Mouse (Mus musculus): ENCODE measurements around the gene Slc28a3. TPM values are rescaled to one million over a fixed set of nuclear protein-coding genes. Genes with fewer than 3 reads are reported as not detected.

The Slc28a3 gene
- polyA plus RNA-seq, 1 experiment from 2014 or later: 0.14 TPM

GRCm38 (mm10) chr13:58523761-58524117, 86.9 kb downstream of the Slc28a3 start:
- ATAC-seq (ENCODE audit: low read depth) (no peak), DNase-seq (ENCODE audit: low spot score) (no peak)
- no peaks in the 10 kb centered on the region; the same call in 1 of the 2 replicates for H3K27me3 ChIP-seq (replicated peaks; ENCODE audit: control insufficient read depth, insufficient read depth, low read length)
- H3K9me3 ChIP-seq (ENCODE audit: control insufficient read depth, low read length): no peaks in the 10 kb centered on the region
- peaks cover 7% of the 10 kb centered on the region for H3K4me1 ChIP-seq (ENCODE audit: control insufficient read depth, insufficient read depth, low read length)
- no peak overlapping the region for H3K4me3 ChIP-seq (ENCODE audit: low read depth, low read length)
- no peaks in the 10 kb centered on the region for H3K36me3 ChIP-seq (ENCODE audit: control insufficient read depth, insufficient read depth, low read length)
- H3K9ac ChIP-seq (ENCODE audit: low read depth, low read length): no peak overlapping the region
- H3K4me2 ChIP-seq (ENCODE audit: low read depth, low read length): no peak overlapping the region
- WGBS: 78% methylated on average over 7 of the region's 7 CpGs
- no peak overlapping the region for H3K27ac ChIP-seq (replicated peaks; ENCODE audit: low read depth, low read length)

GRCm38 (mm10) chr13:58523011-58523760, 87.5 kb downstream of the Slc28a3 start:
- ATAC-seq (ENCODE audit: low read depth) (peak; percentile 79; the same call in 1 of the 2 replicates), DNase-seq (ENCODE audit: low spot score) (peak; percentile 65)

GRCm38 (mm10) chr13:58521331-58522030, 89.2 kb downstream of the Slc28a3 start:
- Histone ChIP-seq H3K9ac (ENCODE audit: low read depth, low read length) (no peak overlapping the region), H3K4me3 (ENCODE audit: low read depth, low read length) (no peak overlapping the region), H3K27me3 (replicated peaks; ENCODE audit: control insufficient read depth, insufficient read depth, low read length) (no peaks in the 10 kb centered on the region; the same call in 1 of the 2 replicates), H3K4me2 (ENCODE audit: low read depth, low read length) (no peak overlapping the region), H3K4me1 (ENCODE audit: control insufficient read depth, insufficient read depth, low read length) (peaks cover 7% of the 10 kb centered on the region), H3K36me3 (ENCODE audit: control insufficient read depth, insufficient read depth, low read length) (no peaks in the 10 kb centered on the region), H3K9me3 (ENCODE audit: control insufficient read depth, low read length) (no peaks in the 10 kb centered on the region), H3K27ac (replicated peaks; ENCODE audit: low read depth, low read length) (no peak overlapping the region)
- DNase-seq (ENCODE audit: low spot score) (no peak), ATAC-seq (ENCODE audit: low read depth) (no peak)
- 86% methylated on average over 9 of the region's 9 CpGs for WGBS

More at GRCm38 (mm10) chr13:58523011-58523760, 87.5 kb downstream of the Slc28a3 start:
- 16% methylated on average over 20 of the region's 20 CpGs for WGBS
- H3K4me2 ChIP-seq (ENCODE audit: low read depth, low read length): peak overlapping the region; percentile 45
- peaks cover 7% of the 10 kb centered on the region for H3K4me1 ChIP-seq (ENCODE audit: control insufficient read depth, insufficient read depth, low read length)
- H3K4me3 ChIP-seq (ENCODE audit: low read depth, low read length): no peak overlapping the region
- no peaks in the 10 kb centered on the region; the same call in 1 of the 2 replicates for H3K27me3 ChIP-seq (replicated peaks; ENCODE audit: control insufficient read depth, insufficient read depth, low read length)
- H3K36me3 ChIP-seq (ENCODE audit: control insufficient read depth, insufficient read depth, low read length): no peaks in the 10 kb centered on the region
- H3K9me3 ChIP-seq (ENCODE audit: control insufficient read depth, low read length): no peaks in the 10 kb centered on the region
- no peak overlapping the region for H3K27ac ChIP-seq (replicated peaks; ENCODE audit: low read depth, low read length)
- H3K9ac ChIP-seq (ENCODE audit: low read depth, low read length): peak overlapping the region; percentile 34; the same call in 1 of the 2 replicates

- no peaks in the 10 kb centered on the region for H3K9me3 ChIP-seq (ENCODE audit: control insufficient read depth, low read length)
- ATAC-seq (ENCODE audit: low read depth): no peak
These were observed 89.9 kb downstream of the Slc28a3 start for GRCm38 (mm10) chr13:58520580-58521330.

GRCm38 (mm10) chr13:58520028-58520427, 90.6 kb downstream of the Slc28a3 start:
- ATAC-seq (ENCODE audit: low read depth) (no peak), DNase-seq (ENCODE audit: low spot score) (no peak)
- no peak overlapping the region for H3K4me3 ChIP-seq (ENCODE audit: low read depth, low read length)
- H3K9me3 ChIP-seq (ENCODE audit: control insufficient read depth, low read length): no peaks in the 10 kb centered on the region
- no peak overlapping the region for H3K27ac ChIP-seq (replicated peaks; ENCODE audit: low read depth, low read length)
- H3K4me2 ChIP-seq (ENCODE audit: low read depth, low read length): no peak overlapping the region
- WGBS: 84% methylated on average over 9 of the region's 9 CpGs
- H3K27me3 ChIP-seq (replicated peaks; ENCODE audit: control insufficient read depth, insufficient read depth, low read length): no peaks in the 10 kb centered on the region; the same call in 1 of the 2 replicates
- H3K36me3 ChIP-seq (ENCODE audit: control insufficient read depth, insufficient read depth, low read length): no peaks in the 10 kb centered on the region
- no peak overlapping the region for H3K9ac ChIP-seq (ENCODE audit: low read depth, low read length)
- H3K4me1 ChIP-seq (ENCODE audit: control insufficient read depth, insufficient read depth, low read length): peaks cover 7% of the 10 kb centered on the region

More at GRCm38 (mm10) chr13:58520580-58521330, 89.9 kb downstream of the Slc28a3 start:
- Histone ChIP-seq H3K4me1 (ENCODE audit: control insufficient read depth, insufficient read depth, low read length) (peaks cover 7% of the 10 kb centered on the region), H3K27ac (replicated peaks; ENCODE audit: low read depth, low read length) (no peak overlapping the region), H3K4me3 (ENCODE audit: low read depth, low read length) (no peak overlapping the region), H3K36me3 (ENCODE audit: control insufficient read depth, insufficient read depth, low read length) (no peaks in the 10 kb centered on the region), H3K27me3 (replicated peaks; ENCODE audit: control insufficient read depth, insufficient read depth, low read length) (no peaks in the 10 kb centered on the region; the same call in 1 of the 2 replicates), H3K9ac (ENCODE audit: low read depth, low read length) (no peak overlapping the region), H3K4me2 (ENCODE audit: low read depth, low read length) (no peak overlapping the region)
- 65% methylated on average over 7 of the region's 7 CpGs for WGBS
- DNase-seq (ENCODE audit: low spot score): no peak

- 96% methylated on average over 4 of the region's 4 CpGs for WGBS
- Histone ChIP-seq H3K4me1 (ENCODE audit: control insufficient read depth, insufficient read depth, low read length) (no peaks in the 10 kb centered on the region), H3K4me3 (ENCODE audit: low read depth, low read length) (no peak overlapping the region), H3K27me3 (replicated peaks; ENCODE audit: control insufficient read depth, insufficient read depth, low read length) (no peaks in the 10 kb centered on the region), H3K4me2 (ENCODE audit: low read depth, low read length) (no peak overlapping the region), H3K9ac (ENCODE audit: low read depth, low read length) (no peak overlapping the region), H3K36me3 (ENCODE audit: control insufficient read depth, insufficient read depth, low read length) (no peaks in the 10 kb centered on the region), H3K9me3 (ENCODE audit: control insufficient read depth, low read length) (no peaks in the 10 kb centered on the region), H3K27ac (replicated peaks; ENCODE audit: low read depth, low read length) (no peak overlapping the region)
- ATAC-seq (ENCODE audit: low read depth) (no peak), DNase-seq (ENCODE audit: low spot score) (no peak)
These were observed 94.4 kb downstream of the Slc28a3 start for GRCm38 (mm10) chr13:58516277-58516676.

GRCm38 (mm10) chr13:58515635-58516034, 95.0 kb downstream of the Slc28a3 start:
- H3K4me3 ChIP-seq (ENCODE audit: low read depth, low read length): no peak overlapping the region
- no peak overlapping the region for H3K27ac ChIP-seq (replicated peaks; ENCODE audit: low read depth, low read length)
- no peak overlapping the region for H3K4me2 ChIP-seq (ENCODE audit: low read depth, low read length)
- no peak overlapping the region for H3K9ac ChIP-seq (ENCODE audit: low read depth, low read length)
- DNase-seq (ENCODE audit: low spot score): no peak
- ATAC-seq (ENCODE audit: low read depth): no peak
- no peaks in the 10 kb centered on the region for H3K4me1 ChIP-seq (ENCODE audit: control insufficient read depth, insufficient read depth, low read length)
- H3K9me3 ChIP-seq (ENCODE audit: control insufficient read depth, low read length): no peaks in the 10 kb centered on the region
- H3K27me3 ChIP-seq (replicated peaks; ENCODE audit: control insufficient read depth, insufficient read depth, low read length): no peaks in the 10 kb centered on the region
- WGBS: 84% methylated on average over 5 of the region's 5 CpGs
- H3K36me3 ChIP-seq (ENCODE audit: control insufficient read depth, insufficient read depth, low read length): no peaks in the 10 kb centered on the region

- 87% methylated on average over 8 of the region's 8 CpGs for WGBS
- DNase-seq (ENCODE audit: low spot score) (no peak), ATAC-seq (ENCODE audit: low read depth) (no peak)
- no peaks in the 10 kb centered on the region for H3K9me3 ChIP-seq (ENCODE audit: control insufficient read depth, low read length)
- no peaks in the 10 kb centered on the region for H3K27me3 ChIP-seq (replicated peaks; ENCODE audit: control insufficient read depth, insufficient read depth, low read length)
- H3K9ac ChIP-seq (ENCODE audit: low read depth, low read length): no peak overlapping the region
- no peak overlapping the region for H3K27ac ChIP-seq (replicated peaks; ENCODE audit: low read depth, low read length)
- H3K4me1 ChIP-seq (ENCODE audit: control insufficient read depth, insufficient read depth, low read length): no peaks in the 10 kb centered on the region
- no peak overlapping the region for H3K4me2 ChIP-seq (ENCODE audit: low read depth, low read length)
- H3K36me3 ChIP-seq (ENCODE audit: control insufficient read depth, insufficient read depth, low read length): no peaks in the 10 kb centered on the region
- H3K4me3 ChIP-seq (ENCODE audit: low read depth, low read length): no peak overlapping the region
These were observed 96.4 kb downstream of the Slc28a3 start for GRCm38 (mm10) chr13:58514147-58514727.

Data from embryonic facial prominence, embryonic 14.5 days (tissue).